Mouse (Mus musculus) left cerebral cortex, postnatal 14 days (tissue): ENCODE measurements around the gene Gm10778. TPM values are rescaled to one million over a fixed set of nuclear protein-coding genes. Genes with fewer than 3 reads are reported as not detected.
A peak's percentile ranks its signal among the peaks of the same experiment; 100 is the strongest.
"Not testable (repeated sequence)": the region's sequence is repeated elsewhere in the genome, so short reads cannot be mapped to it uniquely, and the experiment has no call there.

ENCODE experiments used
- DNase-seq, 2 experiments: peaks; one replicate each; pipeline ENCODE4 v3.0.0; 2021 to 2022; ENCODE audit warnings: low spot score in 2 of 2, mixed read lengths in 1 of 2
- intact Hi-C: fragments of 180-260 bp; cut with DNase I; formaldehyde crosslinking; loops from one replicate; pipeline ENCODE4 v1.15.1; 2025
- total RNA-seq, 2 experiments: library from RNA; stranded (reverse); gene quantifications; 2 replicates each; pipeline ENCODE4 v1.2.3; 2021

The Gm10778 gene
- total RNA-seq, 2 experiments from 2014 or later = 4.8 TPM

- DNase-seq = no peak
- intact Hi-C loops = no loop called here
Observed at GRCm38 (mm10) chr10:81626101-81626993, 22.5 kb upstream of the Gm10778 start.

DNA sequence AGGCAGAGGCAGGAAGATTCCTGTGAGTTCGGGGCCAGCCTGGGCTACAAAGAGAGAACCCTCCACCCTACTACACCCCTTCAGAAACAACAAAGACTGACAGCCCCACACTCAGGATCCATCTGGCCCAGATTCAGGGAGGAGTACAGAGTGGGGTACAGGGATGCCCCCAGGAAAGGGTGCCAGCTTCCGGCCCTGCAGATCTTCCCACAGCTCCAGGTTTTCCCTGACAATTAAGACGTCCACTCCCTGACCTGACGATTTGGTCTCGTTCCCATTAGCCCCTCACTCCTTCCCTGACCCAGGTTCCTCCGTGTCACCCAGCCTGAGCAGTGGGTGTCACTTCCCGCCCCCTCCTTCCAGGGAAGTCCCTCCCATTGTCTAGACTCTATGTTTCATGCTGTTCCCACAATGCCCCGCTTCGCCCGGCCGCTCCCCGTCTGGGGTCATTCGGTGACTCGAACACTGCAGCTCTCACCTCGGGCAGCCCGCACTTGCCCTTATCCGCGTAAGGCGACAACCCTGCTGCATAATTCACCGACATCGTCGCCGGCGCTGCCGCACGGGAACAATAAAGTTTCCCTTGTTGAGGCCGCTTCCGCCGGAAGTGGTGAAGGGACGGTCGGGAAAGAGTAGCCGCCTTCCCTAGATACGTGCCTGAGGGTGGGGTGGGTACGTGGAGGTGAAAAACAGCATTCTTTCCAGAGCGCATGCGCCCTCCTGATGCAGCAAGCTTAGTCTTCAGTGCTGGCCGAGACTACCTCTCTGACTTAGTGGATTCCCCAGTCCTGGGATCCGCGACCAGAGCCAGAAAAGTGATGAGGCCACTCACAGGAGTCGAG, 21.6 kb upstream of the Gm10778 start, which contains the start of gene Sirt6:
Sirt6 (minus strand) TSS at position 804 of the 842 bp plus-strand sequence.
- intact Hi-C loops = no loop called here
- peak; percentile 93 for DNase-seq

- no peak for DNase-seq
- intact Hi-C loops = no loop called here
Observed at GRCm38 (mm10) chr10:81627836-81628220, 21.0 kb upstream of the Gm10778 start.

DNA sequence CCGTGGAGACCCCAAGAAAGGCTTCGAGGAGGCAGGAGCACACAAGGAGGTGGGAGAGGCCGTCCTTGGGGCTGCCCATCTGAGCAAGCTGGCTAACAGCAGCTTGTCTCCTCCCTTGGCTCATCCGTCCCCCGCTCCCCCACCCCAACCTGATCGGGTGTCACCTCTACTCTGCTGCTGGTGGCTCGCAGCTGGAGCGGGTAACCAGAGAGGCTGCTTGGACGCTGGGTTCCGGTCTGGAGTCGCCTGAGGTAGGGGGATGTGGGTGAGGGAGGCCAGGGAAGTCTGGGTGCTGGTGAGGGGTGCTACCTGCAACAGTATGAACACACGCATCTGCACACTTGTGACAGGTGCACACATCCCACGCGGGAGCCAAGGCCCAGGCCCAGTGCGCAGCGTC, 20.5 kb upstream of the Gm10778 start, which contains the start of gene Ankrd24:
Ankrd24 (plus strand) TSS at position 151 of the 400 bp plus-strand sequence.
- no peak for DNase-seq
- intact Hi-C loops = no loop called here

GRCm38 (mm10) chr10:81633253-81634099, 15.4 kb upstream of the Gm10778 start:
- peak; percentile 83 to 85 for DNase-seq
- intact Hi-C loops = loop anchor here (5.0 kb wide), 1 partner anchor 539 kb away; no protein-coding TSS in a partner anchor

DNA sequence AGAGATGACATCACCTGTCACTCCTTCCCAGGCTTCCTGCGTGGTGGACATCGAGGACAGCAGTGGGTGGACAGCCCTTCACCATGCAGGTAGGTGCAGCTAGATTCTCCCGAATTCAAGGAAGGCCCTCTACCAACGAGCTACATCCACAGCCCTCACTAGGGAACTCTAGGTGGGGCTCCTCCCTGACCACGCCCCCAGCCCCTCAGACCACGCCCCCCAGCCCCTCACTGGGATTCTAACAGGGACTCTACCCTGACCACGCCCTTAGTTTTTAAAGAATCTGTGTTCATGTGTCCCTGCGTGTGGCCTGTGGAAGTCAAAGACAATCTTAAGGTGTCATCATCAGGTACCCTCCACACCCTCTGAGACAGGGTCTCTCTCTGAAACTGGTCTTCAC, 12.5 kb upstream of the Gm10778 start:
- intact Hi-C loops = no loop called here
- DNase-seq = no peak

GRCm38 (mm10) chr10:81638101-81638500, 10.8 kb upstream of the Gm10778 start:
- DNase-seq = no peak
- intact Hi-C loops = no loop called here

DNA sequence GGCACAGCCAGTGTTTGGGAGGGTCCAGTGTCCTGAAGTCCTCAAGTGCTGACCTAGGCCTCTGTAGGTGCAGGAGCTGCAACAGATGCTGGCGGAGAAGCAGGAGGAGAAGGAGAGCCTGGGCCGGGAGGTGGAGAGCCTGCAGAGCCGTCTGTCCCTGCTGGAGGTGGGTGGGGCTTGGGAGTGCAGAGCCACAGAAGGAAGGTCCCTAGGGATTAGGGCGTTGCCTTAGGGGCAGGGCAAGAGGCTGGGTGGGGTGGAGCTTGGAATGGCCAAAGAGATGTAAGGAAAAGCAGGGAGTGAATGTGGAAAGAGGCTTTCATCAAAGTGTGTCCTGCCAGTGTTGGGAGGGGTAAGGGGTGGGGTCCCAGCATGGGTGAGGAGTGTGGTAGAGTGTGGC, 8.0 kb upstream of the Gm10778 start:
- intact Hi-C loops, DNase-seq: not testable (repeated sequence)

GRCm38 (mm10) chr10:81641566-81641965, 7.3 kb upstream of the Gm10778 start:
- intact Hi-C loops = no loop called here
- no peak for DNase-seq

DNA sequence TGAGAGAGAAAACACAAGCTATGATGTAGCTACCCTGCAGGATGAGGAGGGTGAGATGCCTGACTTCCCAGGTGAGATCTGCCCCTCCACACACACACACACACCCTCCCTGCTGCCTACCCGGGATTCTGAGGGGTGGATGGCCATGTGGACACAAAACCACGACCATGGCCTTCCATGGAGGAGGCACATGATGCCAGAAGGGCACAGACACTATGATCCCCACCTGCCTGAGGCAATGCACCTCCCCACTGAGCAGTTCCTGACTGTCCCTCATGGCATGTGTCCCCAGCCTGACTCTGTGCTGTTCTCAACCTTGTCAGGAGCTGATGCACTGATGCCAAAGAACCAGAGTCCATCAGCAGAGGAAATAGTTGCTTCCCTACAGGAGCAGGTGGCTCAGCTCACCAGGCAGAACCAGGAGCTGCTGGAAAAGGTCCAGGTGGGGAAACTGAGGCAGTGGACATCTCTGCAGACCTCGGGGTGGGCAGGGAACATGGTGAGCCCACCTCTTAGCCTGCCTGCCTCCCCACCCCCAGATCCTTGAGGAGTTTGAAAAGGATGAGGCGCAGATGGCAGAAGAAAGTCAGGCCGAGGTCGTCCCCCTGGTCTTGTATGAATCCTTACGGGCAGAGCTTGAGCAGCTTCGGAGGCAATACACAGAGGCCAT, 6.7 kb upstream of the Gm10778 start:
- DNase-seq = no peak
- intact Hi-C loops = no loop called here

GRCm38 (mm10) chr10:81642648-81643448, 6.0 kb upstream of the Gm10778 start:
- intact Hi-C loops = no loop called here
- DNase-seq = no peak

- peak; percentile 95 to 96 for DNase-seq
- intact Hi-C loops = no loop called here
Observed at GRCm38 (mm10) chr10:81643449-81644055, 5.3 kb upstream of the Gm10778 start.

DNA sequence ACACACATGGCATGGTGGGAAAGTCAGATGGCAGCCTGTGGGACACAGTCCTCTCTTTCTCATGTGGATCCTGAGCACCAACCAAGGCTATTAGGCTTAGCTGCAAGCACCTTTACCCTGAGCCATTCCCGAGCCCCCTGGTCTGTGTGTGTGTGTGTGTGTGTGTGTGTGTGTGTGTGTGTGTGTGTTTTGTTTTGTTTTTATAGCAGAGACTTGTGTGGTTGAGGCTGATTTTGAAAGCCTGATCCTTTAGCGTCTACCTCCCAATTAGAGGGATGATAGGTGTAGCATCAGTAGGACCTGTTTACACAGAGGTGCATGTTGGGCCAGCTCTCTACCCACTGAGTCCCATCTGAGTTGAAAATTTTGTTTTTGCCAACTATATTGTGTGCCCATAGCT, 4.7 kb upstream of the Gm10778 start:
- intact Hi-C loops = no loop called here
- no peak for DNase-seq

- intact Hi-C loops = no loop called here
- DNase-seq = no peak
Observed at GRCm38 (mm10) chr10:81644716-81645115, 4.1 kb upstream of the Gm10778 start.

- no peak for DNase-seq
- intact Hi-C loops = no loop called here
Observed at GRCm38 (mm10) chr10:81645391-81645790, 3.5 kb upstream of the Gm10778 start.

GRCm38 (mm10) chr10:81646015-81646555, 2.8 kb upstream of the Gm10778 start:
- intact Hi-C loops = no loop called here
- DNase-seq = no peak

DNA sequence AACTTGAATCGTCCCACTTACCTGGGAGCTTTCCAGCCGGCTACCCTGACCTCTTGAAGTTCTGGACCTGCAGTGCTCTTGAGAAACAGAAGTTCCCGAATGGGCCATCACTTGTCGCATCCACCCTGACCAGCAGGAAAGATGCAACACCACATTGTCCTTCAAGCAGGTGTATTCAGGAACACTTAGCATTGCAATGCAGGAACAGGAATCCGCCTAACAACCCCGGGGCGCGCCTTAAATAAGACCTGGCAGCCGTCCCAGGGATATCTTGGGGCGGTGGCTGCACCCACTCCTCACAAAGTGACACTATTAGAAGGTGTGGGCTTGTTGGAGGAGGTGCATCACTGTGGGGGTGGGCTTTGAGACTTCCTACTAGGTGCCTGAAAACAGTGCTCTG, 6.3 kb downstream of the Gm10778 start:
- DNase-seq = peak in 1 of 2 experiments; percentile 0
- intact Hi-C loops = no loop called here
